Mouse (Mus musculus) ovary, postnatal 36 days (tissue): ENCODE data around the gene Noxo1.
A peak's percentile ranks its signal among the peaks of the same experiment; 100 is the strongest.

Source experiments
- DNase-seq: peaks from one replicate; pipeline ENCODE4 v3.0.0; 2022; ENCODE audit warnings: low spot score, mixed read lengths

Gene Noxo1

GRCm38 (mm10) chr17:24743896-24744295, 47.9 kb downstream of the Noxo1 start:
- no peak for DNase-seq

DNA sequence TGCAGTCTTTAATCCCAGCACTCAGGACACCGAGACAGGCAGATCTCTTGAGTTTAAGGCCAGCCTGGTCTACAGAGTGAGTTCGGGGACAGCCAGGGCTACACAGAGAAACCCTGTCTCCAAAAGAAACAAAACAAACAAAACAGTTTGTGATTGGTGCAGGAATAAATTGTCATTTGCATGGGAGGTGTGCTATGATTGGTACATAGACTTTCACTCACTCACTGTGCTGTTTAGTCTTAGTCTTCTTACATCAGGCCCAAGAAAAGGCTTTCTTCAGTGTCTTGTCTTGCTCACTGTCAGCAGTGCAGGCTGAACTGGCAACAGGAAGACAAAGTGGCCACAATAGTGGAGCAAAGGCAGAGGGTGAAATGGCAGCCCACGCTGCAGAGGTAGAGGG, 48.3 kb downstream of the Noxo1 start:
- no peak for DNase-seq

DNA sequence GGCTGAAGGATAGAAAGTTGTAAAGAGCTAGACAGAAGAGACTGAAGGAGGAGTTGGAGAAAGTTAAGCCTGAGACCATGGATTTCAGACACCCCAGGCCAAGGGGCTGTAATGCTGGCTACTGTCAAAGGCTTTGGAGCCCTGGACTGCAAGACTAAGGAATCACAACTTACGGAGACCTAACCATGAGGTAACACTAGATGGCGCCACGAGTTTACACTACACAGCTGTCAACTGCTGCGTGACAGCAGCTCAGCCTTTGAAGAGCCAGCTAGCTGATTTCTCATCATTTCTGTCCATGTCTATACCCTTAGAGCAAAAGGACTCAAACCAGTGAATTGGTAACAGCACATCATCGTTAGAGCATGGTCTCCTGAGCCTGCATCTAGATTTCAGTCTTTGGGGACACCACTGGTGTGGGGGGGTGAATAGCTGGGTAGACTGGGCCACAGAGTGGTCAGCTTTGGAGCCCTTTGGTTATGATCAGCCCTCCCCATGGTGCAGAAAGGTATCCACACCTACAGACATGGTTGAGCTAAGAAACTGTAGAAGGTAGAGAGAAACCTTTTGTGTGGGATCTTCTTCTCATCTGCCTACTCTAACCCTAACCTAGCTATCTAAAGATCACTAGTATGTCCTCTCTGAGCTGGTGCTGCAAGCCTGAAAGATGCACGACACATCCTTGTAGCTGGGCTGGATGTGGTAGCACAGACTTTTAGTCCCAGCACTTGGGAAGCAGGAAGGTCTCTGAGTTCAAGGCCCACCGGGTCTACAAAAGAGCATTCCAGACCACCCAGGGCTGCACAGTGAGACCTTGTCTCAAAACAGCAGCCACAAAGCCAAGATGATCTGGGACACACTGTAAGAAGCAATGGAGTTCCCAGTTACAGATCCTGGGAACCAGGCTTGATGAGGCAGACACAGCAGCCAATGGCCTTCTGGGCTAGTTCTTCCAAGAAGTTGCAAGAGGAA, 49.8 kb downstream of the Noxo1 start:
- peak; percentile 72 for DNase-seq

- DNase-seq: no peak
Observed at GRCm38 (mm10) chr17:24746986-24747385, 51.0 kb downstream of the Noxo1 start.
